ENCODE assay signal across 12 mouse cellular contexts in the genomic region with DNA sequence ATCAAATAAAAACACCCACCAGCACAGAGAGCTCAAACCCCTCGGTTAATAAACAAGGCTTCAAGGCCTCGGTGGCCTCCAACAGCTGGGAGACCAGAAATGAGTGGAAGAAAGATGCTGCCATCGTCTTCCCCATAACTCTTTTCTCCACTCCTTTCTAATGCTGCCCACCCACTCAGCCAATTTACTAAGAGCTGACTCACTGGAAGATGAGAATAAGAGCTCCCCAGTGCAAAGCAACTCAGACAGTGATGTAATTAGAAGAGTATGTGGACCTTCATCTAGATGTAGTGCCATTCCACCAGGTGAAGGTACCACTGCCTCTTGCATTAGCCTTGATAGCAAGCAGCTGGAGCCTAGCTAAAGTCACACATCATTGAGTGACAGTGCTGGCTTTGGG.
"Had no signal": no experiment of that assay in that cellular context is flagged by ENCODE, and none has a peak within 500 bp of the region (broad histone marks: within the 10 kb centered on the region; RNA-seq: fewer than 3 reads in every experiment).

No protein-coding gene starts in this region.

- H3K4me1 ChIP-seq: liver, embryonic 15.5 days; neural tube, embryonic 13.5 days; stomach, embryonic 15.5 days had no signal

- ATAC-seq: intestine, postnatal 0 days; lung, postnatal 0 days; midbrain, embryonic 16.5 days had no signal

- H3K27ac ChIP-seq: left cerebral cortex, adult 2 months; liver, embryonic 15.5 days; neural tube, embryonic 13.5 days; stomach, embryonic 15.5 days had no signal

- H3K27me3 ChIP-seq: liver, embryonic 15.5 days; neural tube, embryonic 13.5 days; stomach, embryonic 15.5 days had no signal

- H3K4me3 ChIP-seq: left cerebral cortex, adult 2 months; liver, embryonic 15.5 days; neural tube, embryonic 13.5 days; stomach, embryonic 15.5 days had no signal

- DNase-seq: kidney, adult 8-10 months; kidney, postnatal 25 days; lung, adult 2 months; lung, postnatal 36 days; thymus, postnatal 4 days had no signal

- H3K36me3 ChIP-seq: liver, embryonic 15.5 days; neural tube, embryonic 13.5 days; stomach, embryonic 15.5 days had no signal

- H3K9me3 ChIP-seq: liver, embryonic 15.5 days; stomach, embryonic 15.5 days had no signal
